Mouse (Mus musculus) c-Kit-positive CD71-positive TER-119-positive erythroid progenitor cells, embryonic 14.5 days (primary cell): ENCODE results near the gene Elfn1.
"Not testable (repeated sequence)": the region's sequence is repeated elsewhere in the genome, so short reads cannot be mapped to it uniquely, and the experiment has no call there.

ENCODE experiments used
- DNase-seq: peaks from one replicate; pipeline ENCODE4 v3.0.0-alpha.2; 2013; ENCODE audit warnings: low spot score

Gene Elfn1

DNA sequence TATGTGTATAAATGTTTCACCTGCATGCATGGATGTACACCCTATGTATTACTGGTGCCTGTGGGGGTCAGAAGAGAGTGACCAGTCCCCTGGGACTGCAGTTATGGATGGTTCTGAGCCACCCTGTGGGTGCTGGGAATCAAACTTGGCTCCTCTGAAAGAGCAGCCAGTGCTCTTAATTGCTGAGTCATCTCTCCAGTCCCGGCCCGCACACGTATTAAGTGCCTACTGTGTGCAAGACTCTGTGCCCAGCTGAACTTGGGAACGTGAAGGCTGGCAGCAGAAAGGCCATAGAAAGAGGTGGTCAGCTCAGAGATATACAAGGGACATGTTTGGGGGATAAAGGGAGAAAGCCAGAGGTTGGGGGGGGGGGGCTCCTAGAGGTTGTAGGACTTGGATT, 68.8 kb downstream of the Elfn1 start:
- no peak for DNase-seq

DNA sequence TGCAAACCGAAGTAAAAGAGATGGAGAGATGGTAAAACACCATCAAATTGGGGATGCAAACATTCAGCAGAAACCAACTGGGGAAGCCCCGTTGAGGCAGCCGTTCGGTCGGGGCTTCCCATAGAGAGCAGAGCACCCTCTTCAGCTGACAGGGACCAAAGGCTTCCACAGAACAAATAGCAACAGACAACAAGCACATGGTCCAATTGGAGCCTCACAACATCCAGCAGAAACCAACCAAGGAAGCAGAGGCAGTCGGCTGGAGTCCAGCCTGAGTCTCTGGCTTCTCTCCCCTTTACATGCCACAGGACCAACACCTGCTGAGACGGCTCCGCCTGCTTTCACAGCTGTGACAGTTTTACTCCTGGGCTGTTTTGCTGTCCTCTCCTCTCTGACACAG, 69.7 kb downstream of the Elfn1 start:
- DNase-seq = no peak

DNA sequence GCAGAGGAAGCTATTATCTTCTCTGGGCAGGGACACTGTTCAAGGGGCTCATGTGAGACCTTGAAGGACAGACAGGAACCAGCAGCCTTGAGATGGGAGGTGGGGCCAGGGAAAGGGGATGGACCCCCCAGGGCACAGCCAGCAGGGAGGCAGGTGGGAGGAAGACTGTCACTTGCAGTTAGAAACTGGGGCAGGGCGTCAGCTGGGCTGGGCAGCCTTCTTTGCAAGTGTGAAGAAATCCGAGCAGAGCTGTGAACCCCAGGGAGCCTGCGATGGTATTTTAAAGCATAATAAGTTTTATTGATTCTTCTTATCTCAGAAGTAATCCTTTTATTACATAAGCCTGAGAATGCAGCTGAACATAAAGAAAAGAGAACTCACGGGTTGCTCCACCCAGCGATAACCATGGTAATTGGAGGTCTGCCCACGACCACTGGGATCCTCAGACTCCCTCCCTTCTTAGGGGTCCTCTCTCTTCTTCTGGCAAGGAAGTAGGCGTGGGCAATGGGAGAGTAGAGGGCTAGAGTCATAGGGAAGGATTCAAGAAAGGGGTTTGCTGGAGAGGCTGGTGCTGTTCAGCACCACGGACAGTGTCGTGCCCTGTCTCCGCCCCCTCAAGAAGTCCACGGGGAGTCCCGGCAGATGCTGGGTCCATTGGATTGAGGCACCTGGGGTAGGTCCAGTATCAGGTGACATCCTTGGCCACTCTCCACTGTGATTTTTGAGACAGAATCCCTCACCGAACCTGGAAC, 71.0 kb downstream of the Elfn1 start:
- DNase-seq = peak; percentile 5

DNA sequence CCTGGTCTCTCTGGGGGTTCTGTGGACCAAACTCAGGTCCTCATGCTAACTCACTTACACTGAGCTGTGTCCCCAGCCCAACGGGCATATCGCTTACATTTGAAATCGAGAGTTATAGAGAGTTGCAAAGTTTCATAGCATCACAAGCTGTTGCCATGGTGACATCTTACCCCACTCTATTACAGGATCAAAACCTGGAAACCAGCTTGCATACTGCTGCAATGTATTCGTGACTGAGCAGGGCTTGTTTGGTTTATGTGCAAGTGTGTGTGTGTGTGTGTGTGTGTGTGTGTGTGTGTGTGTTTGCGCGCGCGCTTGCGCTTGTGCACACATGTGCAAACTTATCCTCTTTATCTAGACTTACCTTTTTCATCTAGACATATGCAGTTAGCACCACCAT, 71.6 kb downstream of the Elfn1 start:
- no peak for DNase-seq

DNA sequence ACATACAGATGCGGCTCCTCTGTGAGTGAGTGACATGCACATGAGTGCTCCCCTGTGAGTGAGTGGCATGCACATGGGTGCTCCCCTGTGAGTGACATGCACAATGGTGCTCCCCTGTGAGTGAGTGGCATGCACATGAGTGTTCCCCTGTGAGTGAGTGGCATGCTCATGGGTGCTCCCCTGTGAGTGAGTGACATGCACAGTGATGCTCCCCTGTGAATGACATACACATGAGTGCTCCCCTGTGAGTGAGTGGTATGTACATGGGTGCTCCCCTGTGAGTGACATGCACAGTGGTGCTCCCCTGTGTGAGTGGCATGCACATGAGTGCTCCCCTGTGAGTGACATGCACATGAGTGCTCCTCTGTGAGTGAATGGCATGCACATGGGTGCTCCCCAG, 74.2 kb downstream of the Elfn1 start:
- DNase-seq = peak; percentile 39

DNA sequence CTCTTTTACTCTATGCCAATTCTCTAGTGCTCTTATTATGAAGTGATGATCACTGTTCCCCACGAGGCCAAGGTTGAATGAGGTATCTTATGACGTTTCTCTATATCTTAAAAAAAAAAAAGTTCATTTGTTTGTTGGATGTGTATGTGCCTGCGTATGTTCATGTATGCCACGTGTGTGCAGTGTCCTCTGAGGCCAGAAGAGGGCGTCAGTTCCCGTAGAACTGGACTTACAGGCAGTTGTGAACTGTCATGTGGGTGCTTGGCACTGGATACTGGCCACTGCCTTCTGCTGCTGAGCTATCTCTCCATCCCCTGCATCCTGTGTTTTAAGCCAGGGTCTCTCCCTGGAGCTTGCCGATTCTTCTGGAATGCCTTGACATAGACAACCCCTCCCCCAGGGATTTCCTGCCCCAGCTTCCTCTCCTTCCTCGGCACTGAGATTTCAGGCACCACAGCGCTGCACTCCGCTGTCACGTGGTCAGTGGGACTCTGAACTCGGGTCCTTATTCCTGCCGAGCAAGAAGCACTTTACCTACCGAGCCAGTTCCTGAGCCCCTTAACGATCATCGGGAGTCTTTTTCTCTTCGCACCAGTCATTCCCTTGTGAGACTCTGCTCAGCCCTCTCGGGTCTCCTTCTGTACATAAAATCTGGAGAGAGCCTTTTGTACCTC, 77.5 kb downstream of the Elfn1 start:
- DNase-seq = no peak

DNA sequence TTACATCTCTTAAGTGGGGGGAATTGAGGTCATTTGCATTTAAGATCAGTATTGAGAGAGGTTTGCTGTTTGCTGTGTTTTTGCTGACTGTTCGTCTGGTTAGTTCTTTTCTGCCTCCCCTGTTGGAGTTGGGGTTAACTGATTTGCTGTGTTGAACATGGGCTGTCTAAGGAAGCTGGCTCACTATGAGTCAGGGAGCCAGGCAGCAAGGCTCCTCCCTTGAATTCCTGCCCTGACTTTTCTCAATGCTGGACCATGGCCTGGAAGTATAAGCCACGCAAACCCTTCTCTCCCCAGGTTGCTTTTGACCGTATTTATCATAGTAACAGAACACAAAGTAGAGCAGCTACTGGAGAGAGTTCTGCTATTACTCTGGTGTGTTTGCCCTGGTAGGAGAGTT, 83.8 kb downstream of the Elfn1 start:
- DNase-seq = no peak

DNA sequence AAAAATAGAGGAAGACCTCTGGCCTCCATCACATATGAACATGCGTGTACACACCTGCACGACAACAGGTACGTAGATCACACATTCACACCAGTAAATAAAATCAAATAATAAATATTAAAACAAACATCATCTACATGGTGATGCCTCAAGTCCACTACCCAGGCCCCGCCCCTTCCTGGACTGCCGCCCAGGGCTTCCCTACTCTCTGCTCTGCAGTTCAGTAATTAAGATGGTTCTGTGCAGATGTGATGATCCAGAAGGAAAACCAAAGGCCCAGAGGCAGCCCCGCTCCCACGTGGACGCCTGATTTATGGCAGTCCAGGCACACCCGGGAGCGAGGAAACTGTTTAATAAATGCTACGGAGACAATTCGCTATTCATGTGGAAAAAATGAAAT, 90.6 kb downstream of the Elfn1 start:
- not testable (repeated sequence) for DNase-seq

DNA sequence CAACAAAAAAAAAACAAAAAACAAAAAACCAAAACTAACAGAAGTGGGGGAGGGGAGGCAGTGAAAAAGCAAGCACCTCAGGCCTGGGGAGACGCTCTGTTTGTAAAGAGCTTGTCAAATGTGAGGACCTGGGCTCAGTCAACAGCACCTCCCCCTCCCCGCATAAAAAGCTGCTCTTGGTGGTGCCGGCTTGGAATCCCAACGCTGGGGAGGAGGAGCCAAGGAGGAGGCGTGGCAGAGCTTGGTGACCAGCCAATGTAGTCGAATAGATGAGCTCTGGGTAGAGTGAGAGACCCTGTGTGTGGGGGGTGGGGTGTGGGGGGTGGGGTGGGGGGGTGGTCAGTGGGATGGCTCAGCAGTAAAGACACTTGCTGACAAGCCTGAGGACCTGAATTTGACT, 91.2 kb downstream of the Elfn1 start:
- DNase-seq = no peak

DNA sequence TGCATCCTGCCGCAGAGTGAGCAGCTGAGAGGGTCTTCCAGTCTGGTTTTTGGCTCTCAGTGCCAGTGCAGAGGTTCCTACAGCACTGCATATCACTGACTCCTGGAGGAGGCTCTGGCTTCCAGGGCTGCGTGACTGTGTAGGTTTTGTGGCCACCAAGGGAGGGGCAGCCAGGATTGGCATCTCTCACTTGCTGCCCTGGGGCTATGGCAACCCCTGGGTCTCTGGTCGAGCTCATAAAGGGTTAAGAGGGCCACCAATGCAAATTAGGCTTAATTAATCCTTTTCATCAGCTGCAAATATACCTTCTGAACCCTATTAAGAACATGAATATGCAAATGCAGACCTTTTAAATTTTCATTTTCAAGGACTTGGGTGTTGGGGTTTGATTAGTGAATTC, 94.8 kb downstream of the Elfn1 start:
- no peak for DNase-seq

DNA sequence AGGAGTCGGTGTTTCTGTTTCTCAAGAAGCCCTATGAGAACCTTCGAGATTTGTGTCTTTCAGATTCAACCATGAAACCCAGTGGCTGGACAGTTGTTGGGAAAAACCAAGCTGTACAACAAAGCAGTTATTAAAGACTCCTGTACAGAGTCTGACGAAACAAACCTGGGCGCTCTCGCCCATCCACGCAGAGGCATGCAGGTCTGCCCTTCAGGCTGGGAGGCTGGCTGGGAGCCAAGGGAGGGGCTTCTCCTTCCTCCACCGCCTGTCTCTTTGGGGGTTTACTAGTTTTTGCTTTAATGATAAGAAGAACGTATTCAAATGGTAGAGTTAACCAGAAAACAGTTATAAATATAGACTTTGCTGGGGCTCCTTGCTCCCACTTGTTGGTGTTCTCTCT, 99.1 kb downstream of the Elfn1 start:
- DNase-seq = no peak

DNA sequence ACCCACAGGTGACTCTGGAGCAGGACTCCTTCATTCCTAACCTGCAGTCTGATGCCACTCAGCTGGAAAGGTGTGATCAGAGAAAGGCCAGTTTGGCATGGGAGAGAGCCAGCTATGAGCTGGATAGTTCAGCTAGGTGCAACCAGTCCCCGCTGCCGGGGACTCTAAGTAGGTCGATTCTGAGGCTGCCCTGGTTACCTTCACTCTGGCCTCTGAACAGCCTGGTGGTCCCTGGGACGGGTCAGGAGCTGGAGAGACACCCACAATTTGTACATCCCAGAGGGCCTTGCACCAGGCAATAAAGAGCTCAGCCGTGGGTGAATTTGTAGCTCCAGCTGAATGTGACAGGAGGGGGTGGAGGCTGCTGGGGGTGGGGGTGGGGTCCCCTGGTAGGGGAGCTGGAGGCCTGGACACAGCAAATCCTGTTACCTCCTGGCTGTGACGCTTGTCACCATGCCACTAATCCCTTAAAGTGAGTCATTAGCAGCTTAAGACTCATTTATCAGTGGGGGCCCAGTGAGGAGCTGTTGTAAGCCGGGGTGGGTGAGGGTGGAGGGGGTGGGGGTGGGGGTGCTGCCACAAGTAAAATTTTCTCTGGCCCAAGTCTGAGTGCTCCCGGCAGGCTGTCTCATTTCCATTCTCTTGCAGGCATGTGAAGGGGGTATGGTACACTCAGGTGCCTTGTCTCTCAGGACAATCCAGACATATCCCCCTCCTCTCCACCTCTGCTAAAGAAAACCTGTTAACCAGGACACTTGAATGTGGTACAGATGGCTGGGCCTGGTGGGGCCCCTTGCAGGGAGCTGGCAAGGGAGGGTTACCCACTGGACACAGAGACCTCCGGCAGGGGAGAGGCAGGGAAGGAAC, 100.1 kb downstream of the Elfn1 start:
- DNase-seq = no peak

DNA sequence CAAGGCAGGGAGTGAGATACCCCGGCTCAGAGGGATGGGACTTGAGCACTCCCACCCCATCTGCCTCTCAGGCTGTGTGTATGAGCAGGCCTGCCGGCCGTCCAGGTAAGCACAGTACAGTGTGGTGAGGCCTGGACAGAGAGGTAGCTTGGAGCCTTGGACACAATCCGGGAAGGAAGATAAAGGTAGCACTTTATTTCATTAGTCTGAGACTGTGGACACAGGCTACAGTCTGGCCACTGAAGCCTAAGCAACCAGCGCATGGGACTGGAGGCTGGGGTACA, 100.7 kb downstream of the Elfn1 start:
- DNase-seq = no peak

DNA sequence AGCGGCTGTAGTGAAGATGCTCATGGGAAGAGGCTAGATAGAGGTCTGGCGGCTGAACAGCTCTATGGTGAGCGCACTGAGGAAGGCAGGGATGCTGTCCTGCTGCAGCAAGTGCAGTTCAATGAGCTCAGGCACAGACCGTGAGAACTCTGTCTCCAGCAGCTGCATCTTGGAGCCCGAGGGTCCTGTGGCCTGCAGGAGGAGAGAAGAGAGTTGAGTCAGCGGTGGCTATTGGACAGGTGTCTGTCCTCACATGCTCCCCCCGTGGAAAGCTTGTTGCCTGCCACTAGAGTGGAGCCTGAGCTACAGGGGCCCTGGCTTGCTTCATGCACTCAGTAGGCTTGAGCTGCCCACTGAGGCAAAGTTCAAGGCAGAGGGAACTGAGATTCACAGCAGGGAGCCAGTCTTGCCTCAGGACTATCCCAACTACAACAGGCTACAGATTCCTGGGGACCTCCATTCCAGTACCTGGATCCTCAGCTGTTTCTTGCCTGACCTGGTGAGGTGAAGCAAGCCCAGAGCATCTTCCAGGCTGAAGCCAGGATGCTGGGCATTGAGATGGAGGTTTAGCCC, 101.4 kb downstream of the Elfn1 start:
- no peak for DNase-seq

DNA sequence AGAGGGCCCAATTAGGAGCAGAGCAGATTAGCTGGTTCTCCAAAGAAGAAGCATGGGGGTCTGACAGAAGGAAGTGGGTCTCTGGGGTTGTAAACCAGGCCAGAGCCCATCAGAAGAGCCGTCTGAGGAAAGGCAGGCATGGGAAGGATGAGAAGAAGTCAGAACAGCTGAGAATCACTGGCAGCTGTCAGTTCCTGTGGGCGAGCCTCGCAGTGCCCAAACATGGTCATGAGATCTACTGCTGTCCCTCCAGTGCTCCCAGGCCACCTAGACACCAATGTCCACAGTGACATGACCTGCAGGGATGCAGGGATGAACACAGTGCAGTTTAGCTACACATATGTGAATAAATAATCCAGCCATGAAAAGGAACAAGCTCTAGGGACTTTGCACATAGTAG, 102.7 kb downstream of the Elfn1 start:
- no peak for DNase-seq

DNA sequence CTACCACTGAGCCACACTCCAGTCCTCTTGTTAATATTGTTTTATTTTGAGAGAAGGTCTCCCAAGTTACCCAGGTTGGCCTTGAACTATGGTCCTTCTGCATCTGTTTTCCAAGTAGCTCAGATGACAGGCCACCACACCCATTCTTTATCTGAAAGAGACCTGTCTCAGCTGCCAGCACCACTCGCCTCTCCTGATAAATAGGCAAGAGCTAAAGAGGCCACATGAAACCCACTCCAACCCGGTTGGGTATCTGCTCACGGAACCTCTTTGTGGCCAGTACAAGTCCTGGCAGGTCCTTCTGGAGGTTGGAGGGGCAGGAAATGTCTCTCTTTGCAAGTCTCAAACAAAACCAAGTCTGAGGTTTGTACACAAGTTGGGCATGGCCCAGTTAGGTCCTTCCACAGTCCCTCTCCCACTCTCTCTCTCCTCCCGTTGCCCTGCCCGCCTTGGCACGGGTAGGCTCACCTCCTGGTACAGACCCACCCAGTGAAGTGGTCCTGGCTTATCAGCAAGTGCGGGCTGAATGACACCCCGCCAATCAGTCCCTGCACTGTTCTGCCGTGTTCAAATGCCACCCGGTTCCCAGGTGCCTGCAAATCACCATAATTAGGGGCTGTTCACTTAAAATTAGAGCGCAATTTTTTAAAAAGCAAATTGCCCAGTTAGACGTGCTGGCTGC, 104.7 kb downstream of the Elfn1 start:
- DNase-seq = peak; percentile 49

DNA sequence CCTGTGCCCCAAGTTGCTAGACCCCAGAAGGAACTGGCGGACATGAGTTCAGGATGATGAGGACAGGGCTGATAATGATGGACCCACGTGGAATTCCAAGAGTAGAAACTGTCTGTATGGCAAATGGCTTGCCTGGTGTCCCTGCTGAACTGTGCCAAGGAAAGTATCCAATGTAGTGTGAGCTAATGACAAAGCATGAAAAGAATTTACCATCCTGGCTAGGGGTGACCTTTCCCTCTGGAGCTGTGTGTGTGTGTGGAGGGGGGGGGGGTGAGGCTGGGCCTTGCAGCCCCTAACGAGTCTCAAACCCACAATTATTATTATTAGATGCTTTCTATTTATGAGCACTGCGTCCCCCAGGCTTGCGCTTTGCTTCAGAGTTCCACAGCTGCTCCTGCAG, 105.9 kb downstream of the Elfn1 start:
- DNase-seq = no peak

DNA sequence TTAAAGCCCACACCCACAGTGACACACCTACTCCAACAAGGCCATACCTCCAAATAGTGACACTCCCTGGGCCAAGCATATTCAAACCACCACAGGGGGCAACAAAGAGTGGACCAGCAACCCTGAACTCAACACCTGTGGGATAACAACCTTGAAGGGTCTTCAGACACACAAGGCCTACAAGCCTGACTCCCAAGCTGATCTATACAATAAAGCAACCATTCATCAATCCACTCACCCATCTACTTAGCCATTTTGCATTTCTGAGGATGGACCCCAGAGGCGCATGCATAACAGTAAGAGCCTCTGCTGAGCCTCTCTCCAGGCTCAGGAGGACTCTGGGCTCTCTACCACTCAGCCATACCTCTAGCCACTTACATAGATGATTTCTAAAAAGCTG, 109.2 kb downstream of the Elfn1 start:
- no peak for DNase-seq

DNA sequence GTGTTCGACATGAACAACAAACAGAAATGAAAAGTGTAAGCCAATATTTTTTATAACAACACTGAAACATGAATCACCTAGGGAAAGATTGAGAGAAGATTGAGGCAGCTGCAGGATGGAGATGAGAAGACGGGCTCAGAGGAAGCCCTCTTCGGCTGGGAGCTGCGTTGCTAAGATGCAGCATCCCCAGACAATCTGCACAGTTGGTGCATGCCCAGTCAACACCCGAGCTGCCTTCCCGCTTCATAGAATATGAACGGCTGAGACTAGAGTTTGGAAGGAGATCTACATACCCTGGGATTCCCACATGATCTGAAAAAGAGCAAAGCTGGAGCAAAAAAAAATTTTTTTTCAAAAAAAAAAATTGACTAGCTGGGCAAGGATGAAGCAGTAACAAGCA, 111.0 kb downstream of the Elfn1 start:
- no peak for DNase-seq

DNA sequence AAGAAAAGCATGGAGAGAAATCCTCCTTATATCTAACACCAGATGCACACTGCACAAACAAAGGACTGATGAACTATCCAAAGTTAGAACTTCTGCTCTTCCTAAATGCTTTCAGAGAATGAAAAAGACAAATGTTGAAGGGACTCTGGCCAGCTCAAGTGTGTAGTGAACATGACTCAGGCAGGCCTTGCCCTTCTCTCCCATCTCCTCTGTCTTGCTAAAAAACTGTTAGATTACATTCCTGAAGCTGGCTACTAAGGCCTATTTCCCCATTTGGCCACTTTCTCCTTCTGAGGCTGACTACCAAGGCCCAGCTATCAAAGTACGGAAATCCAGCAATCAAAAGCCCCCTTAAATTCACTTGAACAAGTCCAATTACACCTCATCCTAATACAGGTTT, 111.9 kb downstream of the Elfn1 start:
- DNase-seq = no peak

DNA sequence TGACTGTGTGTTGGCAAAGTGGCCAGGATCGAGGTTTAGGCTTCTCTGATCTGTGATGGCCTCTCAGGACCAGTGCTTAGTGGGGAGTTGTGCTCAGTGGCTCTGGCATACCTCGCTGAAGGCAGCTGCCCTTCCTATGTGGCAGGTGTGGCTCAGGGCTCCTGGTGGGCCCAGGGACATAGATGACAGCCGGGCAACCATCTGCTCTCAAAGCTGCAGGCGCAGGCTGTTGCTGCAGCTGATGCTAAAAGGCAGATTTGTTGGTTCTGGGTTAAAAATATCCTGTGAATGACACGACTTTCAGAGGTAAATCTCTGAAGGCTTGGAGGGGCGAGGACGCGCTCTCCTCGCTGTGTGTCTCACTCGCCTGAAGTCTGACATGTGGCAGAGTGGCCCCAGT, 114.0 kb downstream of the Elfn1 start:
- DNase-seq = no peak

DNA sequence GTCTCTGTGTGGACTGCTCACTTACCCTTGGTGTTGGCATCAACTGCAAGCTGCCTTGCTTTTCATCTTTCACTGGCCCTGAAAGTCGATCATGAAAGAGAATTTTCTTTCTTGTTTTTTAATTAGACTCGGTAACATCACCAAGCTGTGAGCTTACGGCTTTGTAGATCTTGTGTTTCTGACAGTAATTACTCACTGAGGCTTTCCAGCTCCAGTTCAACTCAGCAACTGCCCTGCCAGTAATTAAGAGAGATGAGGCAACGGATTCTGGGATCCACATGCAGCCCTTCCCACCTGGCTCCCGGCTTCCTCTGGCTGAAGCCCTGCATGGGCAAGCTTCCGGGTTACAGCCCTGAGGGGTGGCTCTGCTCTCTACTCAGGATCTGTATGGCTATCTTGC, 115.1 kb downstream of the Elfn1 start:
- DNase-seq = no peak
